Mouse (Mus musculus): ENCODE results near the gene Kcnn4.

Kcnn4 gene

GRCm38 (mm10) chr7:24366716-24367632 lies 3.1 kb upstream of the Kcnn4 start:
- DNase-seq, result no peak

- DNase-seq, result no peak
Measured at GRCm38 (mm10) chr7:24368226-24368625, 1.8 kb upstream of the Kcnn4 start.

- DNase-seq, result no peak
Measured at GRCm38 (mm10) chr7:24368946-24369345, 1.1 kb upstream of the Kcnn4 start.

GRCm38 (mm10) chr7:24371012-24371808 lies 1.1 kb downstream of the Kcnn4 start:
- DNase-seq, result no peak

GRCm38 (mm10) chr7:24371809-24372145 lies 1.7 kb downstream of the Kcnn4 start:
- DNase-seq, result no peak

GRCm38 (mm10) chr7:24372300-24372699 lies 2.2 kb downstream of the Kcnn4 start:
- no peak for DNase-seq

- DNase-seq, result no peak
Measured at GRCm38 (mm10) chr7:24372786-24373185, 2.7 kb downstream of the Kcnn4 start.

- no peak for DNase-seq
Measured at GRCm38 (mm10) chr7:24373538-24374379, 3.7 kb downstream of the Kcnn4 start.

GRCm38 (mm10) chr7:24376456-24376855 lies 6.4 kb downstream of the Kcnn4 start:
- no peak for DNase-seq

- DNase-seq, result peak; percentile 69
Measured at GRCm38 (mm10) chr7:24377091-24377865, 7.2 kb downstream of the Kcnn4 start.

GRCm38 (mm10) chr7:24378049-24378701 lies 8.1 kb downstream of the Kcnn4 start:
- DNase-seq, result peak; percentile 41

GRCm38 (mm10) chr7:24379934-24380333 lies 9.9 kb downstream of the Kcnn4 start:
- DNase-seq, result peak; percentile 72

- DNase-seq, result no peak
Measured at GRCm38 (mm10) chr7:24380370-24380769, 10.3 kb downstream of the Kcnn4 start.

GRCm38 (mm10) chr7:24382730-24383372 lies 12.8 kb downstream of the Kcnn4 start:
- DNase-seq, result no peak

GRCm38 (mm10) chr7:24384070-24384469 lies 14.0 kb downstream of the Kcnn4 start:
- no peak for DNase-seq

- peak; percentile 83 for DNase-seq
Measured at GRCm38 (mm10) chr7:24384827-24385226, 14.8 kb downstream of the Kcnn4 start.

GRCm38 (mm10) chr7:24387059-24387556 lies 17.0 kb downstream of the Kcnn4 start:
- no peak for DNase-seq

- DNase-seq, result no peak
Measured at GRCm38 (mm10) chr7:24389516-24390187, 19.6 kb downstream of the Kcnn4 start.

- no peak for DNase-seq
Measured at GRCm38 (mm10) chr7:24390512-24390911, 20.4 kb downstream of the Kcnn4 start.

- peak; percentile 75 for DNase-seq
Measured at GRCm38 (mm10) chr7:24391077-24391476, 21.0 kb downstream of the Kcnn4 start.

All from embryo, embryonic 11 days (tissue).